Mouse (Mus musculus): ENCODE measurements around the gene Mtrr. TPM values are rescaled to one million over a fixed set of nuclear protein-coding genes. Genes with fewer than 3 reads are reported as not detected.
A peak's percentile ranks its signal among the peaks of the same experiment; 100 is the strongest.
"Not testable (repeated sequence)": the region's sequence is repeated elsewhere in the genome, so short reads cannot be mapped to it uniquely, and the experiment has no call there.

Gene Mtrr
- total RNA-seq, 1 experiment from 2014 or later, result 21.5 TPM

- no peak for ATAC-seq (replicated peaks in 1 of 2; ENCODE audit: insufficient read depth in 1 of 2, low FRiP score in 2 of 2, low TSS enrichment in 1 of 2, low read depth in 1 of 2, poor library complexity in 2 of 2, severe bottlenecking in 2 of 2)
These were observed 8.7 kb downstream of the Mtrr start for GRCm38 (mm10) chr13:68572966-68573913.

- ATAC-seq (replicated peaks in 1 of 2; ENCODE audit: insufficient read depth in 1 of 2, low FRiP score in 2 of 2, low TSS enrichment in 1 of 2, low read depth in 1 of 2, poor library complexity in 2 of 2, severe bottlenecking in 2 of 2), result no peak
These were observed 9.7 kb downstream of the Mtrr start for GRCm38 (mm10) chr13:68572247-68572646.

GRCm38 (mm10) chr13:68569589-68570336 is 12.2 kb downstream of the Mtrr start:
- peak; percentile 59 to 70; a peak in 3 of 4 replicates for ATAC-seq (replicated peaks in 1 of 2; ENCODE audit: insufficient read depth in 1 of 2, low FRiP score in 2 of 2, low TSS enrichment in 1 of 2, low read depth in 1 of 2, poor library complexity in 2 of 2, severe bottlenecking in 2 of 2)

GRCm38 (mm10) chr13:68568548-68568947 is 13.4 kb downstream of the Mtrr start:
- ATAC-seq (replicated peaks in 1 of 2; ENCODE audit: insufficient read depth in 1 of 2, low FRiP score in 2 of 2, low TSS enrichment in 1 of 2, low read depth in 1 of 2, poor library complexity in 2 of 2, severe bottlenecking in 2 of 2), result no peak

DNA sequence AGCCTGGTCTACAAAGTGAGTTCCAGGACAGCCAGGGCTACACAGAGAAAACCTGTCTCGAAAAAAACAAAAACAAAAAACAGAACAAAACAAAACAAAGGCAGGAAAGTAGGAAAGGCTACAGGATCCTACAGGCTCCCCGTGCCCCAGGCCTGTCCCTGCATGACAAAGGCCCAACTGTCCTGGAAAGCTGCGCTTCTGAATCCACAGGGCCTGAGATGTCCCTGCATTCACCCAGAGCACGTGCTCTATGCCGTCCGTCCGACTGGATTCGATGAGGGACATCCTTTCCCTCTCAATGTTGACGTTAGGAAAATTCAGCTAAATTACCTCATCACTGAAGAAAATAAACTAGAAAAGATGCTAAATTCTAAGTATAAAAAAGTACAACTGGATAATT is 13.8 kb downstream of the Mtrr start:
- no peak for ATAC-seq (replicated peaks in 1 of 2; ENCODE audit: insufficient read depth in 1 of 2, low FRiP score in 2 of 2, low TSS enrichment in 1 of 2, low read depth in 1 of 2, poor library complexity in 2 of 2, severe bottlenecking in 2 of 2)

DNA sequence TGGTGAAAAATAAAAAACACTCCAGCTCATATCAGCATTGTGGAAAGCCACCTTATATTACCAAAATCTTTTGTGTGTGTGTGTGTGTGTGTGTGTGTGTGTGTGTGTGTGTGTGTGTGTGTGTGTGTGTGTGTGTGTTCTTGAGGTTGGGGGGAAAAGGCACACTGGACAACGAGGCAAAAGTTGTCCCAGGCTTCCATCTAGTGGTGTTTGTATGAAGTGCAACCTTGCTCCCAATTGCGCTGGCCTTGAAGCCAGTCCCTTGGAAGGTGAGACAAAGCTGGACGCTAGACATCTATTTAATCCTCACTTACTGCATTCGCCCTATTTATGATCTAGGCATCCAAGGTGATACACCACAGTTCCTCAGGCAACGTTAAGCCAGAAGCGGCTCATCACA is 28.6 kb downstream of the Mtrr start:
- not testable (repeated sequence) for ATAC-seq (replicated peaks in 1 of 2; ENCODE audit: insufficient read depth in 1 of 2, low FRiP score in 2 of 2, low TSS enrichment in 1 of 2, low read depth in 1 of 2, poor library complexity in 2 of 2, severe bottlenecking in 2 of 2)

Other genes with a start within 250 kb of the Mtrr start
- 7.1 and 9.9 TPM in 2 replicates for gene Fastkd3, start 85 bp upstream of the Mtrr start, total RNA-seq (2017)
- gene 1700001L19Rik, start 15.3 kb upstream of the Mtrr start, total RNA-seq (2017), result not detected in 2 replicates